Mouse (Mus musculus): Measurements from ENCODE around the gene Glud1.
"Not testable (repeated sequence)": the region's sequence is repeated elsewhere in the genome, so short reads cannot be mapped to it uniquely, and the experiment has no call there.

Gene Glud1

DNA sequence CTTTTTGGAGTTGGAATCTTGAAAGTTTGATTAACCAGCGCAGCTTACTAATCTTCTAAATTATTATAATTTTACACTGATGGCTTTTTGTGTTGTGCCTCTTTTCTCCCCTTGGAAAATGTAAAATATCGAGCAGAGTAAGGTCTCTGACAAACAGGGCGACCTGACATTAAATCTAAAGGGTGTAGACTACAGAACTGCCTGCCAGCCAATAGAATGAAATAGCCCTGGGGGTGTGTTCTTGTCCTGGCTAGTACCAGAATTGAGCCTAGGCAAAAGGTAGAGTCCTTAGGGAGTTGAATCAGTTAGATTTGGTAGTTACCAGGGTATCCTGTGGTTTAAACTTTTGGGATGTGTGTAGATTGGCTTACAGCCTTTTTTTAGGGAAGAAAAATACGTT lies 1.2 kb downstream of the Glud1 start:
- peak; percentile 49 for DNase-seq (ENCODE audit: low read depth)

- DNase-seq (ENCODE audit: low read depth): no peak
These were observed 2.0 kb downstream of the Glud1 start for GRCm38 (mm10) chr14:34312339-34313048.

DNA sequence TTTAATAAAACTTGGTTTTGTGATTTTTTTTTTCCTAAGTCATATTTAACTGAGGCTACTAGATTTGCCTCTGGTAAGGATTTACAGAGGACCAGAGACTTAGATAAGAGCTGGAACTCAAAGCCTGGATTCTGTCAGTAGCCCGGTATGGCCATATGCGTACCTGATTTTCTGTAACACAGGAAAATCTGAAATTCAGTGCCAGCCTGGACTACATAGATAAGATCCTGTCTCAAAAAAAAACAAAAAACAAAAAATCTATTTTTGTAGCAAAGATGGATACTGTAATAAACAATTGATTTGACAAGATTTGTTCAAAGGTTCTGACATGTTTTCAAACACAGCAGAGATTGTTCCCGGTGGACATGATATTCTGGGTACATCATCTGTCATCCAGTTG lies 3.1 kb downstream of the Glud1 start:
- DNase-seq (ENCODE audit: low read depth): no peak

DNA sequence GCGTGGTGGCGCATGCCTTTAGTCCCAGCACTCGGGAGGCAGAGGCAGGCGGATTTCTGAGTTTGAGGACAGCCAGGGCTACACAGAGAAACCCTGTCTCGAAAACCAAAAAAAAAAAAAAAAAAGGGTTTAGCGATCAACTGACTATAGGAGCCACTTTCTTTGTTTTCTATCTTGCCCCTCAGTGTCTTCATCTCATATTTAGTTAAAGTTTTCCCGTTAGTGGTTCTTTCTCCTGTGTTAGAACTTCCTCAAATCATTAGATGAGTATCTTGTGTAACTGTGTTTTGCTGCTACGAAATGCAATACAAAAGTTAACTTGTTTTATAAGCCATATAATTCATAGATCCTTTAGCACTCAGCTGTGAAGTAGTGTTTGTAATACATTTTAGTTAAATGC lies 3.9 kb downstream of the Glud1 start:
- not testable (repeated sequence) for DNase-seq (ENCODE audit: low read depth)

DNA sequence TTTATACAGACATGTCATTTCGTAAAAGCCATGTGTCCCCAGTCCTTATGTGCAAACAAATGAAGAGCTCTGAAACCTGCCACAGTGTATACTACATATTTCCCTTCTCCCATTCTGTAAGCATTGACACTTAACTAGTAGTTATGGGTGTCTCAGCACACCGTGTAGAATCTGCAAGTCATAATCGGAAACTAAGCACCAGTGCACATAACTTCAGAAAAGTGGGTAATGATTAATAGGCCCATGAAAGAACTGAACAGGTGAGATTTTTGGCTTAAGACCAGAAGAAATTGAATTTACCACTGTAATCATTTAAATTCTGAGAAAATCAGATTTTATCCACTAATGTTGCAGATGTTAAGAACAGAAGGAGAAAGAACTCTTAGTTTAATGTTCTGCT lies 4.3 kb downstream of the Glud1 start:
- no peak for DNase-seq (ENCODE audit: low read depth)

GRCm38 (mm10) chr14:34316346-34316745 lies 5.8 kb downstream of the Glud1 start:
- DNase-seq (ENCODE audit: low read depth): no peak

DNA sequence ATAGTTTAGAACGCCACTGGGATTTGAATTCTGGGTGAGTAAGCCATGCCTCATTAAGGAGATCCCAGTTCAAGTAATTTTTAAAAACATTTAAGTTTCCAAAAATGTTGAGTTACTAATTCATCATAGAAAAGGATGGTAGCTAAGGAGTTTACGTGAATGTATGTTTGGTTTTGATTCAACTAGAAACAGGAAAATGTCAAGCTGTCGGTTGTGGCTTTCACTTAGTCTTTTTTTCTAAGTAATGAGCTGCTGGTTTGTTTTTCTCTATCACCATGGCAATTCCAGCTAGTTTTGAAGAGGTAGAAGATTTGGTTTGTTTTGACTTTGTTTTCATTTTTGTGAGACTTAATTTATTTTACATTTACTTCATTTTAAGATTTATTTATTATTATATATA lies 6.9 kb downstream of the Glud1 start:
- DNase-seq (ENCODE audit: low read depth): peak; percentile 37

- peak; percentile 76 for DNase-seq (ENCODE audit: low read depth)
These were observed 7.6 kb downstream of the Glud1 start for GRCm38 (mm10) chr14:34318113-34318512.

- no peak for DNase-seq (ENCODE audit: low read depth)
These were observed 13.1 kb downstream of the Glud1 start for GRCm38 (mm10) chr14:34323576-34324085.

DNA sequence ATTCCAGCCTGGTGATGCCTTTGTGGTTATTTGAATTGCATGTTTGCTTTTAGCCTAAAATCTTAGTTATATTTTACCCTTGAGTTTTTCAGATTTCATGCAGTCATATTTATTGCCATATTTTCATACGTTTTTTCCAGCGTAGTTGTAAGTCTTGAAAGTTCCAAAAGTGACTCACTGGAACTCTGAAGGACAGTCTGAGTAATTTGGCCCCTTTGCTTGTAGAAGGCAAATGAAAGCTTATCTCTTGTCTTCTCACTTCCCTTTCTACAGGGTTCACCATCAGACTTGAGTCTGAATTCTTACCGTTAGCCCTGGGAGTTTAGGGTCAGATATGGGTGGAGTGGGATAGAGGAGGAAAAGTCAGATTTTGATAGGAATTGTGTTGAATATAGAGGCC lies 16.1 kb downstream of the Glud1 start:
- DNase-seq (ENCODE audit: low read depth): no peak

GRCm38 (mm10) chr14:34327618-34328017 lies 17.1 kb downstream of the Glud1 start:
- DNase-seq (ENCODE audit: low read depth): no peak

DNA sequence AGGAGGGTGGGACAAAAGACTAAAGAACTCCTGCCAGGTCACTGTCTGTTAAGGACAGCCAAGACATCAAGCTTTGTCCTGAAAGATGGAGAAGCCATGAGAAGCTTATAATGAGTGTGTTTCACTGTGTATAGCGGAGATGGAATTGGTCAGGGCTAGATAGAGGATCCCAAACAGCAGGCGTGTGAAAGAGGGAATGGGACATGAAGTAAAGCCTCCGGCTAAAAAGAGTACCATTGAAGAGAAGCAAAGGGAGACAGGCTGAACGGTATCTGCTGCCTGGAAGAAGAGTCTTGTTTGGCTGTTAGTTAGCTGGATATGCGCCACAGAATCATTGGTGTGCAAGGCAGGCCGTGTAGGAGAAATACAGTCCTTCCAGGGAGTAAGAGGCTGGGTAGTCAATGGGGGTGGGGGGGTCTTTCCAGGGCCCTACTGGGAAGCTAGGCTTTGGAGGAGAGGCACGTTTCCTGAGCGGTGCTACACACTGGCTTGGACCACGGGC lies 20.2 kb downstream of the Glud1 start:
- no peak for DNase-seq (ENCODE audit: low read depth)

DNA sequence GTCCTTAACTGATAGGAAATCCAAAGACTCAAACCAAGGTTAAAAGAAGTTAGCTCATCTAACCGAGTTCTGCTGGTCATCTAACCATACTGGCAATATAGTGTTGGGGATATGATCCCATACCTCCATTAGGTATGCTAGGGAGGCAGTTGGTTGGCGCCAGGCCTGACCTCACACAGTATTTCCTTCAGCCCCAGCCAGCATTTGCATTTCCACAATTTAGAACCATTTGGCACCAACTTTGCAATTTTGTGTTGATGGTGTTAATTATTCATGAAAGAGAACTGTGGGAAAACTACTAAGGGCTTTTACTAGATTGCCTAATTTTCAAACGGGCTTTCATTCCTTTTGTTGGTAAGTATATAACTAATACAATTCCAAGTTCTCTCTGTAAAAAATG lies 21.4 kb downstream of the Glud1 start:
- no peak for DNase-seq (ENCODE audit: low read depth)

DNA sequence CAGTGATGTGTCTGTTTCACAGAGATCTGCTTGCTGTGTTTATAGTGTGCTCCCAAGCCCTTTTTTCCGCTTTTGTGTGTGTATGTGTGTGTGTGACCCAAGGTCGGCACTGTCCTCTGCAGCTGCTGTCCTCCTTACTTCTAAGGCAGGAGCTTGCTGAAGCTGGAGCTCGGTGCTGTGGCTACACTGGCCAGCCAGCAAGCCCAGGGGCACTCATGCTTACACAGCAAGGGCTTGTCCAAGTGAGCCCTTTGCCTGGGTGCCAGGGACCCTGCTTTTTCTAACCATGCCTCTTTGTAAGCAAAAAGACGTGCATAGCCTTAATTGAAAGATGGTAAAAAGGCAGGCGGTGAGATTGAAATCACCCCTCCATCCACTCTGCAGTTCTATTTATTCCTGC lies 21.9 kb downstream of the Glud1 start:
- DNase-seq (ENCODE audit: low read depth): no peak

DNA sequence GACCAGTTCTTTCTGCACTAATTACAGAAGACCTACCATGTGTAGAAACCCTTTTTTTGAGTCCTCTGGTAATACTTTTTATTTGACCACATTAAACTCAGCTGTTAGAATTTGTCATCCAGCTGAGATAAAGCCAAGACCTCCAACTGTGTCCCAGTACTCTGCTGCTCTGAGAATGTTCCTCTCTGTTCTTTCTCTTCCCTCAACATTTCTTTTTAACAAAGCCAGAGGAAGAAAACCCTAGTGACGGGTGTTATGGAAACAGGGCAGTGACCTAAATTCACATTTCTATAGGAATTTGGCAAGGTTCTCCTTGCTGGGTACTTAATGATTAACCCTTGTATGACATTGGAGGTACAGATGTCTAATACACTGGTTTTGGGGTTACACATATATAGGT lies 28.9 kb downstream of the Glud1 start:
- DNase-seq (ENCODE audit: low read depth): no peak

GRCm38 (mm10) chr14:34341993-34342392 lies 31.5 kb downstream of the Glud1 start:
- no peak for DNase-seq (ENCODE audit: low read depth)

DNA sequence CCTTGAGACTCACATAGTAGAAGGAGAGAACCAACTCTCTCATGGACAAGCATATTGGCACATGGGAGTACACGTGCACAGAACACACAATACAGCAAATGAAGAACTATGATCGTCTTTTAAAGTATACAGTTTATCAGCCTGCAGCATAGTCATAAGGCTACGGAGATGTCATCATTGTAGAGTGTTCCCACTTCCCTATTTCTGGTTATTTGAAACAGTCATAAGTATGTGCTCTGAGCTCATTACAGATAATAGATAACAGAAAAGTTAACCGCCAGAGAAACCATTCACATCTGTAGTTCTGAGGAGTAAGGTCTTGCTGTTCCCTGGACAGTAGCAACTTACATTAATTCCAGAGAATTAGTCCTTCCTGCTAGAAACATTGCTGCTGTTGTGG lies 32.6 kb downstream of the Glud1 start:
- no peak for DNase-seq (ENCODE audit: low read depth)

DNA sequence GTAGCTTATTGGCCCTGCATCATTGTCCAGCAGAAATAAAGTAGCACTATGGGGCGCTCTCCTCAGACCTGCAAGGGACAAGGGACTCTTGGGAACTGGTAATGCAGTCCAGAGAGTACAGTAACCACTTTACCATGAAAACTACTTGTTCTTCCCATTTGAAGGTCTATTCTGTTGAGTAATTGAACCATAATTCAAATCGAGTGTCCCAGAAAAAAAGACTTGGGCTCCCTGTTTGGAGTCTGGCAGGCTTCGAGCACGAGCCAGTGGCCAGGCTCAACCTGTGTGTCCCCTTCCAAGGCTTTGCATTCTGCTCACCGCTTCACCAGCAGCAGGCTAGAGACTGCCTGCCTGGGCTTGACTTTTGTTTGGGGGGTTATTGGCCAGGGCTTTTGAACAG lies 33.8 kb downstream of the Glud1 start:
- DNase-seq (ENCODE audit: low read depth): no peak

DNA sequence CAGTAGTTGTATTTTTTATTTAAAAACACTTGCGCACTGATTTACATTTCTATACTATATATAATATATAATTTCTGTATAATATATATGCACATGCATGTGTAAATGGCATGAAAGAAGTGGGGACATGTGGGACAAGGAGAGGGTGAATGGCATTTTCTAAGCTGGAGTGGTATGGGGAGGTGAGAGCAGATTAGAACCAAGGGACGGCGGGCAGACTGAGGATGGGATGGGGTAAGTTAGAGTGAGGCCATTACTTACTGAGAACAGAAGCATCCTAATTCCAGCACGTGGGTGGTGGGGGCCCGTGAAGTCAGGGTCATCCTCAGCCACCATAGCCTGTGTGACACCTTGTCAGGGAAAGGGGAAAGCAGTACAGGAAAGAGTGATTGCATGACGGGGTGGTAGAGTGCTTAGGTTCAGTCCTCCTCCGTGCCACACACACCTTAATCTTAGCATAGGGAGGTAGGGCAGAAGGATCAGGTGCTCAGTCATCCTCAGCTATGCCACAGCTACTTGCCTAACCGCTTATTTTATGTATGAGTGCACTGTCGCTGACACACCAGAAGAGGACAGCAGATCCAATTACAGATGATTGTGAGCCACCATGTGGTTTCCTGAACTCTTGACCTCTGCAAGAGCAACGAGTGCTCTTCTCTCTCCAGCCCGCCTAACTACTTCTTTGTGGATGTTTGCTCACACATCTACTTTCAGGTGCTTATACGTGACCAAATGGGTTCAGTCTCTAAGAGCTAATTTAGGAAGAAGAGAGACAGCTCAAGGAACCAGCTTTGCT lies 35.4 kb downstream of the Glud1 start:
- no peak for DNase-seq (ENCODE audit: low read depth)

DNA sequence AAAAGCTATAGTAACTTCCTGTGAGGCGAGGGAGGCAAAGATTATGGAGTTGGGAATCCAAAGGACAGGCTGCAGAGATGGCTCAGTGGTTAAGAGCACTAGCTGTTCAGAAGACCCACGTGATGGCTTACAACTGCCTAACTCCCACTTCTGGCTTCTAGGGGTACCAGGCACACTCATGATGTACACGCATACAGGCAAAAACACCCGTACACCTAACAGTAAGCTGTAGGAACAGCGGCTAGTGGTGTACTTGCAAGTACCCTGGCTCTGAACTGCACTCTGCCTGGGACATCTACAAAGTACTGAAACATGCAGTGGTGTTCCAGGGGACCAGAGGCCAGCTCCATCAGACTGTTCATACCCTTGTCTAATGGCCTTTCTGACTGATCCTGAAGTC lies 36.6 kb downstream of the Glud1 start:
- DNase-seq (ENCODE audit: low read depth): no peak

DNA sequence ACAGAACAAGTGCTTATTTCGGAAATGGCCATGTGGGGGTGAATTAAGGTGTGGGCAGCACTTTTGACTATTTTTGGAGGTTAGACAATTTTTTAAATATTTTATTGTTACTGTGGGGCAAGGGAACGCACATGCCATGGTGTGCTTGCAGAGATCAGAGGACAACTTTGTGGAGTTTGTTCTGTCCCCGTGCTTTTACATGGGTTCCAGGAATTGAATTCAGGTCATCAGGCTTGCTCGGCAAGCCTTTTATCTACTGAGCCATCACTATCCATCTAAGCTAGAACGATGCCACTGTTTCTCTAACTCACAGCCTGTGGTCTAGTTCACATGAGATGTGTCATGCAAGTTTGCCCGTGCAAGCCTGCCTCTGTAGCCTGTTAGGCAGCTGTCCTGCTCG lies 37.8 kb downstream of the Glud1 start:
- no peak for DNase-seq (ENCODE audit: low read depth)

GRCm38 (mm10) chr14:34349007-34349406 lies 38.5 kb downstream of the Glud1 start:
- no peak for DNase-seq (ENCODE audit: low read depth)

GRCm38 (mm10) chr14:34351660-34352059 lies 41.1 kb downstream of the Glud1 start:
- no peak for DNase-seq (ENCODE audit: low read depth)
